Mouse (Mus musculus): Measurements from ENCODE around the gene Pzp. TPM values are rescaled to one million over a fixed set of nuclear protein-coding genes. Genes with fewer than 3 reads are reported as not detected.

The Pzp gene
- 0.20 and 0.21 TPM in 2 replicates for polyA plus RNA-seq (2014; fragmentation: Nextera tagmentation; extraction: Ambion mirVana)

GRCm38 (mm10) chr6:128526601-128527000 lies at the start of gene Pzp:
Gene Pzp (minus strand): TSS chr6:128526720.
- H3K4me3 ChIP-seq (replicated peaks; ENCODE audit: low read depth, low read length): no peak within 1 kb of the TSS
- no peaks in the 10 kb centered on the region for H3K27me3 ChIP-seq (ENCODE audit: control insufficient read depth, insufficient read depth, low read length)
- H3K4me2 ChIP-seq (ENCODE audit: low read length): no peak within 1 kb of the TSS
- H3K36me3 ChIP-seq (ENCODE audit: control insufficient read depth, insufficient read depth, low read length): no peaks in the 10 kb centered on the region
- no peak within 1 kb of the TSS for H3K27ac ChIP-seq (replicated peaks; ENCODE audit: low read depth, low read length)
- H3K4me1 ChIP-seq (ENCODE audit: control insufficient read depth, insufficient read depth, low read length): no peaks in the 10 kb centered on the region
- ATAC-seq (ENCODE audit: low FRiP score, low TSS enrichment): no peak
- H3K9me3 ChIP-seq (ENCODE audit: control insufficient read depth, low read length): no peaks in the 10 kb centered on the region
- DNase-seq: no peak
- WGBS: 94% methylated on average over 4 of the region's 4 CpGs
- no peak within 1 kb of the TSS for H3K9ac ChIP-seq (replicated peaks; ENCODE audit: low read length)

GRCm38 (mm10) chr6:128566589-128566988 lies 40.1 kb upstream of the Pzp start:
- no peak for DNase-seq
- Histone ChIP-seq H3K36me3 (ENCODE audit: control insufficient read depth, insufficient read depth, low read length) (no peaks in the 10 kb centered on the region), H3K4me3 (replicated peaks; ENCODE audit: low read depth, low read length) (no peak overlapping the region), H3K4me1 (ENCODE audit: control insufficient read depth, insufficient read depth, low read length) (no peaks in the 10 kb centered on the region), H3K4me2 (ENCODE audit: low read length) (no peak overlapping the region), H3K9me3 (ENCODE audit: control insufficient read depth, low read length) (0 out of 2 replicates have a peak, but pooled peaks cover 2% of the 10 kb centered on the region), H3K27ac (replicated peaks; ENCODE audit: low read depth, low read length) (no peak overlapping the region), H3K27me3 (ENCODE audit: control insufficient read depth, insufficient read depth, low read length) (no peaks in the 10 kb centered on the region), H3K9ac (replicated peaks; ENCODE audit: low read length) (no peak overlapping the region)
- WGBS: 92% methylated on average over 11 of the region's 11 CpGs
- no peak for ATAC-seq (ENCODE audit: low FRiP score, low TSS enrichment)

GRCm38 (mm10) chr6:128554049-128554448 lies 27.5 kb upstream of the Pzp start:
- H3K27ac ChIP-seq (replicated peaks; ENCODE audit: low read depth, low read length): no peak overlapping the region
- no peaks in the 10 kb centered on the region for H3K4me1 ChIP-seq (ENCODE audit: control insufficient read depth, insufficient read depth, low read length)
- DNase-seq (no peak), ATAC-seq (ENCODE audit: low FRiP score, low TSS enrichment) (no peak)
- 89% methylated on average over 7 of the region's 7 CpGs for WGBS
- H3K9ac ChIP-seq (replicated peaks; ENCODE audit: low read length): no peak overlapping the region
- H3K36me3 ChIP-seq (ENCODE audit: control insufficient read depth, insufficient read depth, low read length): no peaks in the 10 kb centered on the region
- no peak overlapping the region for H3K4me3 ChIP-seq (replicated peaks; ENCODE audit: low read depth, low read length)
- no peak overlapping the region for H3K4me2 ChIP-seq (ENCODE audit: low read length)
- no peaks in the 10 kb centered on the region for H3K27me3 ChIP-seq (ENCODE audit: control insufficient read depth, insufficient read depth, low read length)
- H3K9me3 ChIP-seq (ENCODE audit: control insufficient read depth, low read length): no peaks in the 10 kb centered on the region

GRCm38 (mm10) chr6:128549463-128550452 lies 23.2 kb upstream of the Pzp start:
- Histone ChIP-seq H3K27ac (replicated peaks; ENCODE audit: low read depth, low read length) (no peak overlapping the region), H3K4me2 (ENCODE audit: low read length) (no peak overlapping the region), H3K9me3 (ENCODE audit: control insufficient read depth, low read length) (no peaks in the 10 kb centered on the region), H3K36me3 (ENCODE audit: control insufficient read depth, insufficient read depth, low read length) (no peaks in the 10 kb centered on the region), H3K27me3 (ENCODE audit: control insufficient read depth, insufficient read depth, low read length) (no peaks in the 10 kb centered on the region), H3K4me3 (replicated peaks; ENCODE audit: low read depth, low read length) (no peak overlapping the region), H3K9ac (replicated peaks; ENCODE audit: low read length) (no peak overlapping the region), H3K4me1 (ENCODE audit: control insufficient read depth, insufficient read depth, low read length) (no peaks in the 10 kb centered on the region)
- DNase-seq (no peak), ATAC-seq (ENCODE audit: low FRiP score, low TSS enrichment) (no peak)
- WGBS: 71% methylated on average over 15 of the region's 15 CpGs

- H3K9me3 ChIP-seq (ENCODE audit: control insufficient read depth, low read length): no peaks in the 10 kb centered on the region
- WGBS: 90% methylated on average over 10 of the region's 10 CpGs
- no peak for ATAC-seq (ENCODE audit: low FRiP score, low TSS enrichment)
Measured at GRCm38 (mm10) chr6:128548532-128548931, 22.0 kb upstream of the Pzp start.

GRCm38 (mm10) chr6:128545402-128545801 lies 18.9 kb upstream of the Pzp start:
- H3K4me3 ChIP-seq (replicated peaks; ENCODE audit: low read depth, low read length): no peak overlapping the region
- no peaks in the 10 kb centered on the region for H3K27me3 ChIP-seq (ENCODE audit: control insufficient read depth, insufficient read depth, low read length)
- ATAC-seq (ENCODE audit: low FRiP score, low TSS enrichment) (no peak), DNase-seq (no peak)
- H3K9me3 ChIP-seq (ENCODE audit: control insufficient read depth, low read length): no peaks in the 10 kb centered on the region
- H3K36me3 ChIP-seq (ENCODE audit: control insufficient read depth, insufficient read depth, low read length): no peaks in the 10 kb centered on the region
- no peak overlapping the region for H3K27ac ChIP-seq (replicated peaks; ENCODE audit: low read depth, low read length)
- no peaks in the 10 kb centered on the region for H3K4me1 ChIP-seq (ENCODE audit: control insufficient read depth, insufficient read depth, low read length)
- WGBS: 85% methylated on average over 4 of the region's 4 CpGs
- no peak overlapping the region for H3K9ac ChIP-seq (replicated peaks; ENCODE audit: low read length)
- no peak overlapping the region for H3K4me2 ChIP-seq (ENCODE audit: low read length)

More at GRCm38 (mm10) chr6:128548532-128548931, 22.0 kb upstream of the Pzp start:
- no peaks in the 10 kb centered on the region for H3K27me3 ChIP-seq (ENCODE audit: control insufficient read depth, insufficient read depth, low read length)
- no peak overlapping the region for H3K27ac ChIP-seq (replicated peaks; ENCODE audit: low read depth, low read length)
- H3K4me3 ChIP-seq (replicated peaks; ENCODE audit: low read depth, low read length): no peak overlapping the region
- H3K4me1 ChIP-seq (ENCODE audit: control insufficient read depth, insufficient read depth, low read length): no peaks in the 10 kb centered on the region
- H3K36me3 ChIP-seq (ENCODE audit: control insufficient read depth, insufficient read depth, low read length): no peaks in the 10 kb centered on the region
- no peak overlapping the region for H3K4me2 ChIP-seq (ENCODE audit: low read length)
- no peak for DNase-seq
- no peak overlapping the region for H3K9ac ChIP-seq (replicated peaks; ENCODE audit: low read length)

DNA sequence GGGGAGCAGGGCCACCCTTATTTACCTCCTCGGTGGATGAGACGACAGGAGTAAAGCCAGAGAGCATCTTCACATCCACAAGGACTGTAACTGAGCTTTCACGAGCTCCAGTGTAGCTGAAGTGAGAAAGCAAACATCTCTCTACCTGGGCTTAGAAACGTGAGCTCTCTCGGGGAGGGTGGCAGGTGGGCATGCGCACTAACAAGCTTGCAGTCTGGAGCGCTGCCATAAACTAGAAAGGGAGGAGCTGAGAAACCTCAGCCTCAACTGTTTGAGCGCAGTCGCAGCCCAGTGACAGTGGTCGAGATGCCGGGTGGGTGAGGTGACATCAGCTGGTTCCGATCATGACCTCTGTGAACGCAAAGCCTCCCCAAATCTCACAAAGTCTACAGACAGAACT lies 16.7 kb upstream of the Pzp start:
- DNase-seq (no peak), ATAC-seq (ENCODE audit: low FRiP score, low TSS enrichment) (no peak)
- Histone ChIP-seq H3K36me3 (ENCODE audit: control insufficient read depth, insufficient read depth, low read length) (no peaks in the 10 kb centered on the region), H3K9me3 (ENCODE audit: control insufficient read depth, low read length) (no peaks in the 10 kb centered on the region), H3K27me3 (ENCODE audit: control insufficient read depth, insufficient read depth, low read length) (no peaks in the 10 kb centered on the region), H3K4me3 (replicated peaks; ENCODE audit: low read depth, low read length) (no peak overlapping the region), H3K9ac (replicated peaks; ENCODE audit: low read length) (no peak overlapping the region), H3K27ac (replicated peaks; ENCODE audit: low read depth, low read length) (no peak overlapping the region), H3K4me1 (ENCODE audit: control insufficient read depth, insufficient read depth, low read length) (no peaks in the 10 kb centered on the region), H3K4me2 (ENCODE audit: low read length) (no peak overlapping the region)
- WGBS: 86% methylated on average over 13 of the region's 13 CpGs

- 89% methylated on average over 2 of the region's 2 CpGs for WGBS
- H3K27me3 ChIP-seq (ENCODE audit: control insufficient read depth, insufficient read depth, low read length): no peaks in the 10 kb centered on the region
- no peak for DNase-seq
- H3K4me1 ChIP-seq (ENCODE audit: control insufficient read depth, insufficient read depth, low read length): no peaks in the 10 kb centered on the region
- H3K4me2 ChIP-seq (ENCODE audit: low read length): no peak overlapping the region
- no peak for ATAC-seq (ENCODE audit: low FRiP score, low TSS enrichment)
- no peak overlapping the region for H3K27ac ChIP-seq (replicated peaks; ENCODE audit: low read depth, low read length)
- H3K36me3 ChIP-seq (ENCODE audit: control insufficient read depth, insufficient read depth, low read length): no peaks in the 10 kb centered on the region
- no peaks in the 10 kb centered on the region for H3K9me3 ChIP-seq (ENCODE audit: control insufficient read depth, low read length)
- H3K9ac ChIP-seq (replicated peaks; ENCODE audit: low read length): no peak overlapping the region
- H3K4me3 ChIP-seq (replicated peaks; ENCODE audit: low read depth, low read length): no peak overlapping the region
Measured at GRCm38 (mm10) chr6:128535250-128535649, 8.7 kb upstream of the Pzp start.

DNA sequence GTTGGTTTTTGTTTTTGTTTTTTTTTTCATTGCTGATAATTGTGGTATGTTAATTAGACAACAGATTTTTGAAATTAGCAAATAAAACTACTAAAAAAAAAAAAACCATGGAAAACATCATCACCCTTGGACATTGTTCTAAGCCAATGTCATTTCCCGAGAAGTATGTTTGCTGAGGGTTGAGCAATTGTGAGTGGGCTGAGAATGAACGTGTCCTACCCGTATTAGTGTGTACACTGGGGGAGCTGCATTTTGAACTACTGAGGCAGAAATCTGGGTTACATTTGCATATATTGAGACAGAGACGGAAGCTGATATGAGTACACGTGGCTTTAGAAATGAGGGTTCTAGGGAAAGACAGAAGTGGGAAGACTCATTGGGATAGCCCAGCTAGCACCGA lies 6.8 kb upstream of the Pzp start:
- Histone ChIP-seq H3K4me1 (ENCODE audit: control insufficient read depth, insufficient read depth, low read length) (no peaks in the 10 kb centered on the region), H3K36me3 (ENCODE audit: control insufficient read depth, insufficient read depth, low read length) (no peaks in the 10 kb centered on the region), H3K4me2 (ENCODE audit: low read length) (no peak overlapping the region), H3K27ac (replicated peaks; ENCODE audit: low read depth, low read length) (no peak overlapping the region), H3K27me3 (ENCODE audit: control insufficient read depth, insufficient read depth, low read length) (no peaks in the 10 kb centered on the region), H3K9me3 (ENCODE audit: control insufficient read depth, low read length) (no peaks in the 10 kb centered on the region), H3K9ac (replicated peaks; ENCODE audit: low read length) (no peak overlapping the region), H3K4me3 (replicated peaks; ENCODE audit: low read depth, low read length) (no peak overlapping the region)
- DNase-seq (no peak), ATAC-seq (ENCODE audit: low FRiP score, low TSS enrichment) (no peak)
- WGBS: 95% methylated on average over 6 of the region's 6 CpGs
